Mouse (Mus musculus) testis, adult 2 months (tissue): Measurements from ENCODE around the gene Gm3252.
"Not testable (repeated sequence)": the region's sequence is repeated elsewhere in the genome, so short reads cannot be mapped to it uniquely, and the experiment has no call there.

Source experiments
- CTCF ChIP-seq: fragments of 200-500 bp; IDR thresholded peaks from 2 replicates; pipeline ENCODE4 v1.5.1; 2012; ENCODE audit warnings: low read depth, mild to moderate bottlenecking, inconsistent platforms, low read length, moderate library complexity; ENCODE audit not compliant: control insufficient read depth, insufficient read depth, insufficient replicate concordance
- POLR2A ChIP-seq: fragments of 200-500 bp; IDR thresholded peaks from 2 replicates; pipeline ENCODE4 v1.6.1; 2012; ENCODE audit warnings: low read depth, mild to moderate bottlenecking, inconsistent platforms, low read length, moderate library complexity; ENCODE audit not compliant: control insufficient read depth

GRCm38 (mm10) chr14:4726038-4726880 is at the start of gene Gm3252:
- not testable (repeated sequence) for TF ChIP-seq POLR2A, CTCF
